Mouse (Mus musculus) midbrain, embryonic 11.5 days (tissue): ENCODE measurements around the gene Cyp2c70. TPM values are rescaled to one million over a fixed set of nuclear protein-coding genes. Genes with fewer than 3 reads are reported as not detected.
"Not testable (repeated sequence)": the region's sequence is repeated elsewhere in the genome, so short reads cannot be mapped to it uniquely, and the experiment has no call there.

Experiments used
- ATAC-seq: fragments of 200-750 bp; cut with Nextera tagmentation; 2 replicates; pipeline ENCODE4 v1.8.0; 2017; ENCODE audit warnings: moderate TSS enrichment, moderate library complexity; ENCODE audit not compliant: low FRiP score
- DNase-seq: peaks from one replicate; pipeline ENCODE4 v3.0.0; 2015; ENCODE audit warnings: low spot score; ENCODE audit errors: missing footprints
- H3K27ac ChIP-seq: fragments of 300-500 bp; sonication (generic); 2 replicates; pipeline ENCODE4 v1.5.1; 2014; ENCODE audit warnings: low read depth, low read length
- H3K27me3 ChIP-seq: fragments of 300-500 bp; sonication (generic); 2 replicates; pipeline ENCODE4 v1.6.1; 2014; ENCODE audit warnings: mild to moderate bottlenecking, low read length, moderate library complexity, mixed read lengths; ENCODE audit not compliant: control insufficient read depth, insufficient read depth
- H3K36me3 ChIP-seq: fragments of 300-500 bp; sonication (generic); 2 replicates; pipeline ENCODE4 v1.6.1; 2014; ENCODE audit warnings: mild to moderate bottlenecking, low read length, moderate library complexity, mixed read lengths; ENCODE audit not compliant: control insufficient read depth, insufficient read depth
- H3K4me1 ChIP-seq: fragments of 300-500 bp; sonication (generic); 2 replicates; pipeline ENCODE4 v1.6.1; 2014; ENCODE audit warnings: low read length; ENCODE audit not compliant: control insufficient read depth, insufficient read depth
- H3K4me2 ChIP-seq: fragments of 300-500 bp; sonication (generic); 2 replicates; pipeline ENCODE4 v1.6.1; 2014; ENCODE audit warnings: mild to moderate bottlenecking, moderate library complexity
- H3K4me3 ChIP-seq: fragments of 300-500 bp; sonication (generic); 2 replicates; pipeline ENCODE4 v1.5.1; 2014; ENCODE audit warnings: low read depth, low read length
- H3K9ac ChIP-seq: fragments of 300-500 bp; sonication (generic); 2 replicates; pipeline ENCODE4 v1.6.1; 2014; ENCODE audit warnings: low read length
- H3K9me3 ChIP-seq: fragments of 300-500 bp; sonication (generic); 2 replicates; pipeline ENCODE4 v1.6.1; 2016; ENCODE audit warnings: low read length; ENCODE audit not compliant: control insufficient read depth
- WGBS: fragments of 180-500 bp; shearing (Covaris S2); extraction: QIAGEN DNeasy Blood & Tissue Kit; methylation state at CpG from one replicate; pipeline ENCODE4 v1.1.7; 2014; 5-methylcytosine and 5-hydroxymethylcytosine counted together
- polyA plus RNA-seq: library from polyadenylated mRNA; unstranded; fragments of >200 nt; fragmentation: Nextera tagmentation; extraction: Ambion mirVana; gene quantifications from 2 replicates; pipeline ENCODE4 v1.2.1, GENCODE M21; 2014

Cyp2c70 gene
- polyA plus RNA-seq, 1 experiment from 2014 or later: not detected

DNA sequence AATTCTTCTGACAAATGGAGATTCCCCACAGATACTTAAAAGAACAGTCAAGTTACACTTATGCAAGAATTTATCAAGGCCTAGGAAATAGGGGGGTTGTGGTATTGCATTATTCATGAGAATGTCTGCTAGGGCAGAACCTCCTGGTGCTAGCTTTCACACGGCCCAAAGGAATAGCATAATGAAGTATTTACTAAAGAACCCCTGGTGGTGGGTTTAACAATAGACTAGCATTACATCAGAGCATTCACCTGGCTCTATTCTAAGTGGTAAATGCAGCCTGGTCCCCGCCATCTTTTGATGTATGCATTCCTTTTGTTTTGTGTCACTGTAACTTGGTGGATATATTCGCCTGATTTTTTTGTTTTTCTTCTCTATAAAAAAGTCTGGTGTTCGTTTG is 15.8 kb upstream of the Cyp2c70 start:
- H3K36me3 ChIP-seq, H3K4me1 ChIP-seq, H3K27ac ChIP-seq, ATAC-seq, H3K27me3 ChIP-seq, H3K9ac ChIP-seq, H3K4me3 ChIP-seq, H3K9me3 ChIP-seq, DNase-seq, H3K4me2 ChIP-seq: not testable (repeated sequence)
- 50% methylated on average over 4 of the region's 4 CpGs for WGBS

DNA sequence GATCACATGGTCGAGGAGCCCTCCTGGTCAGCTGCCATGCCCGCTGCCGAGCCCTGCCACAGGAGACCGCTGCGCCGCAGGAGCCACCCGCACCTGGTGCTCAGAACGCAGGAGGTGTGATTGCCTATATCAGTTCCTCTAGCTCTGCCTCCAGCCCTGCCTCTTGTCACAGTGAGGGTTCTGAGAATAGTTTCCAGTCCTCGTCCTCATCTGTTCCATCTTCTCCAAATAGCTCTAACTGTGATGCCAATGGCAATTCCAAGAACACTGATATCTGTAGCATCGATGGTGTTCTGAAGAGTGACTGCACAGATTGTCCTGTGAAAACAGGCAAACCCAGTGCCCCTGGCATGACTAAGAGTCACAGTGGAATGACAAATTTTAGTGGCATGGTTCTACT is 3.5 kb upstream of the Cyp2c70 start:
- ATAC-seq: no peak
- no peak for DNase-seq
- Histone ChIP-seq H3K27ac (no peak overlapping the region), H3K9ac (no peak overlapping the region), H3K4me3 (no peak overlapping the region), H3K27me3 (no peaks in the 10 kb centered on the region), H3K4me1 (no peaks in the 10 kb centered on the region), H3K4me2 (no peak overlapping the region), H3K36me3 (no peaks in the 10 kb centered on the region), H3K9me3 (no peaks in the 10 kb centered on the region)
- 93% methylated on average over 10 of the region's 10 CpGs for WGBS

DNA sequence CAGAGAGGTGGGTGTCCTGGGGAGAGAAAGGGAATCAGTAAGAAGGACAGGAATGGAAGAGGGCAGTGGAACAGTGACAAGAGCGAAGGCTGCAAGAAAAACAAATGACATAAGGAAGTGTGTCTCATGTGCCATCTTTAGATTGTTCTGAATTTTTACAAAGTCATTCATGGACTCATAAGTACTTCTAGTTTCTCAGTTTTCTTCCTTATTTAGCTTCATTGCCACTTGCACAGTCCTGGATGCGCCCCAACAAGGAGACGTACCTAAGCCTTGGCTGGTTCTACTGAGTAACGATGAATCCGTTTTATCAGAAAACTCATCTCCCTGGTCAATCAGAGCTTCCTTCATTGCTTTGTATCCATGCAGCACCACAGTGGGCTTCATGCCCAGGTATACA is 3.5 kb downstream of the Cyp2c70 start:
- H3K9me3 ChIP-seq: no peaks in the 10 kb centered on the region
- H3K27ac ChIP-seq: no peak overlapping the region
- WGBS: 95% methylated on average over 5 of the region's 5 CpGs
- no peak overlapping the region for H3K4me2 ChIP-seq
- no peaks in the 10 kb centered on the region for H3K27me3 ChIP-seq
- no peak overlapping the region for H3K4me3 ChIP-seq
- DNase-seq: no peak
- no peak for ATAC-seq
- no peaks in the 10 kb centered on the region for H3K4me1 ChIP-seq
- no peaks in the 10 kb centered on the region for H3K36me3 ChIP-seq
- no peak overlapping the region for H3K9ac ChIP-seq

DNA sequence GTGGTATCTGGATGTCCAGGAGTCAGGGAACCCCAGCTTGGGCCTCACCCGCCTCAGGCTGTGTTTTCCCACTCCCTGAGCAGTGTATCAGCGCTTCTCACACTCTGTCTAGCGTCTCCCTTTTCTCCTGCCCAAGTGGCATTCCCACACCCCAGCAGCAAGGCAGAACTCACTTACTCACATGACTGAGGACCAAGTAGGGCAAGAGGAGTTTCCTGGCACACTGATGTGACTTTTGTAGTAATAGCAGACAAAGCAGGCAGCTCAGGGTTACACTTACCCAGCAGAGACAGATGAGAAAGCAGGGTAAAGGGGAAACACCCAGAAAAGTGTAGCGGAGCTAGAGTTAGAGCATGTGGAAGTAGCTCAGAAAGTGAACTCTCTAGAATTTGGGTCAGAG is 8.8 kb downstream of the Cyp2c70 start:
- H3K9me3 ChIP-seq: no peaks in the 10 kb centered on the region
- H3K4me1 ChIP-seq: no peaks in the 10 kb centered on the region
- no peak overlapping the region for H3K4me3 ChIP-seq
- DNase-seq (no peak), ATAC-seq (no peak)
- WGBS: 92% methylated on average over 4 of the region's 4 CpGs
- no peaks in the 10 kb centered on the region for H3K36me3 ChIP-seq
- H3K4me2 ChIP-seq: no peak overlapping the region
- no peaks in the 10 kb centered on the region for H3K27me3 ChIP-seq
- H3K27ac ChIP-seq: no peak overlapping the region
- H3K9ac ChIP-seq: no peak overlapping the region

DNA sequence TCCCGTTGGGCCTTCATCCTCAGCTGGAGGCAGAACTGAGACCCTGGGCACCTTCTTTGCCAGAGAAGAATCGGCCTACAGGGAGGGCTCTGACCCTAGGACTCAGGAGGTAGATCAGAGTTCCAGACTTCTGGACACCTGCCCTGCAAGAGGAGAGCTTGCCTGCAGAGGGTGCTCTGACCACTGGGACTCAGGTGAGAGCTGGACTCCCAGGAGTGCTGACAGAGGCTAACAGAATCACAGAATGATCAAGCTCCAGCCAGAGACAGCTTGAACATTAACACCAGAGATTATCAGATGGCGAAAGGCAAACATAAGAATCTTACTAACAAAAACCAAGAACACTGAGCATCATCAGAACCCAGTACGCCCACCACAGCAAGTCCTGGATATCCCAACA is 18.7 kb downstream of the Cyp2c70 start:
- H3K4me1 ChIP-seq, ATAC-seq, H3K4me3 ChIP-seq, H3K27ac ChIP-seq, H3K36me3 ChIP-seq, H3K27me3 ChIP-seq, H3K4me2 ChIP-seq, H3K9ac ChIP-seq, H3K9me3 ChIP-seq, DNase-seq: not testable (repeated sequence)
- WGBS: 82% methylated on average over 4 of the region's 4 CpGs

DNA sequence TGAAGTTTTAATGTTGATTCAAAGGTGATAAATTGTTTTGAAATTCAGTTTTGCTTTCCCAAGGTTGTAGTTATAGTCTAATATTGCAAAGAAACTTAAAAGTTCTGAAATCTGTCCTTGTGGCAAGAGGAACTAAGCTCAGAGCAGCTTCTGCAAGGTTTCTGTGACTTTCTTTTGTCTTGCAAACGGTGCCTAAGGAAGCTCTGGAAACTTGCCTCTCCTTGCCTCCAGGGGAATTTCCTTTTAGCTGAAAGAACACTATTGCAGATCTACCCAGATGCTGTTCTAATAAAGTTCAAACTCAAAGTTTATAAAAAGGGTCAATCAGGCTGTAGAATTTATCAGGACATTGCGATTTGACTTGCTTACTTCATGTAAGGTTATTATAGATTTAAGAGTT is 60.1 kb downstream of the Cyp2c70 start:
- not testable (repeated sequence) for H3K36me3 ChIP-seq, ATAC-seq, DNase-seq, H3K27me3 ChIP-seq, H3K9me3 ChIP-seq, H3K27ac ChIP-seq, H3K4me2 ChIP-seq, H3K4me1 ChIP-seq, H3K9ac ChIP-seq, H3K4me3 ChIP-seq
- 22% methylated on average over 2 of the region's 2 CpGs for WGBS

DNA sequence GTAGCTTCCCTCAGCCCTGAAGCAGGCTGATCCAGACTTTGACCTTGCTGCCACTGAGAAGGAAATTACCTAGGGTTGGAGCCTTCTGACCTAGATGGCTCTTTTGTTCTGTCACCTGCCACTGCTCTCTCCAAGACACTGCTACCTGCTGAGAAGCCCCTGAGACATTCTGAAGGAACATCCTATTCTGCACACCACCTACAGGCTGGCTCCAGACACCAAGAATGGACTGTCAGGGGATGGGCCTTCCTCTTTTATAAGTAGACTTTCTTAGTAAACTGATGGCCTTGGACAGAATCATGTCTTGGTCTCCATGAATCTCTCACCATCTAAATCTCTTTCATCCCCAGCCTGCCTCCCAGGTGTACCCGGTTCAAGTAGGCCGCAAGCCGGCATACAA is 62.0 kb downstream of the Cyp2c70 start:
- H3K9ac ChIP-seq, H3K27ac ChIP-seq, H3K9me3 ChIP-seq, DNase-seq, H3K4me2 ChIP-seq, H3K4me3 ChIP-seq, H3K36me3 ChIP-seq, H3K27me3 ChIP-seq, ATAC-seq, H3K4me1 ChIP-seq: not testable (repeated sequence)
- WGBS: 87% methylated on average over 3 of the region's 3 CpGs

DNA sequence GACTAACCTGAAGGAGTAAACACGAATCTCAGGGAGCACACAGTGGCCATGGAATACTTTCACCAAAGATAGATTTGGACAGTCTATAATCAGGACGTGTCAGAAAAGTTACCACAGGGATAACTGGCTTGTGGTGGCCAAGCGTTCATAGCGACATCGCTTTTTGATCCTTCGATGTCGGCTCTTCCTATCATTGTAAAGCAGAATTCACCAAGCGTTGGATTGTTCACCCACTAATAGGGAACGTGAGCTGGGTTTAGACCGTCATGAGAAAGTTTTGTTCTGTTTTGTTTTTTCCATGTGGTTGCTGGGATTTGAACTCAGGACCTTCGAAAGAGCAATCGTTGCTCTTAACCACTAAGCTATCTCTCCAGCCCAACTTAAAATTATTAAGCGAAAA is 67.5 kb downstream of the Cyp2c70 start:
- not testable (repeated sequence) for H3K4me2 ChIP-seq, H3K27me3 ChIP-seq, H3K4me1 ChIP-seq, DNase-seq, H3K27ac ChIP-seq, ATAC-seq, H3K9me3 ChIP-seq, H3K9ac ChIP-seq, H3K36me3 ChIP-seq, H3K4me3 ChIP-seq
- WGBS: 80% methylated on average over 13 of the region's 13 CpGs
